Mouse (Mus musculus): ENCODE data around the gene Ccdc181.

GRCm38 (mm10) chr1:164320731-164321130 is 45.3 kb downstream of the Ccdc181 start:
- TF ChIP-seq ZC3H11A (IDR thresholded peaks at IDR 0.05; ENCODE audit: low read depth, low read length), result no peak
- no peak for TF ChIP-seq POLR2A (IDR thresholded peaks at IDR 0.05; ENCODE audit: control insufficient read depth in 1 of 2, insufficient read depth in 1 of 2, low read depth in 1 of 2, low read length in 2 of 2, poor library complexity in 1 of 2)
- TF ChIP-seq CTCF (IDR thresholded peaks at IDR 0.05 in 2 of 3, conservative IDR thresholded peaks at IDR 0.05 in 1 of 3; ENCODE audit: control insufficient read depth in 1 of 3, insufficient read depth in 1 of 3, low read depth in 2 of 3, low read length in 3 of 3, poor library complexity in 1 of 3, severe bottlenecking in 1 of 3), result no peak
- no peak for TF ChIP-seq ZNF384 (IDR thresholded peaks at IDR 0.05; ENCODE audit: low read depth, low read length)

All from MEL (cell line).